Mouse (Mus musculus): ENCODE measurements around the gene Clasp2.

The Clasp2 gene

DNA sequence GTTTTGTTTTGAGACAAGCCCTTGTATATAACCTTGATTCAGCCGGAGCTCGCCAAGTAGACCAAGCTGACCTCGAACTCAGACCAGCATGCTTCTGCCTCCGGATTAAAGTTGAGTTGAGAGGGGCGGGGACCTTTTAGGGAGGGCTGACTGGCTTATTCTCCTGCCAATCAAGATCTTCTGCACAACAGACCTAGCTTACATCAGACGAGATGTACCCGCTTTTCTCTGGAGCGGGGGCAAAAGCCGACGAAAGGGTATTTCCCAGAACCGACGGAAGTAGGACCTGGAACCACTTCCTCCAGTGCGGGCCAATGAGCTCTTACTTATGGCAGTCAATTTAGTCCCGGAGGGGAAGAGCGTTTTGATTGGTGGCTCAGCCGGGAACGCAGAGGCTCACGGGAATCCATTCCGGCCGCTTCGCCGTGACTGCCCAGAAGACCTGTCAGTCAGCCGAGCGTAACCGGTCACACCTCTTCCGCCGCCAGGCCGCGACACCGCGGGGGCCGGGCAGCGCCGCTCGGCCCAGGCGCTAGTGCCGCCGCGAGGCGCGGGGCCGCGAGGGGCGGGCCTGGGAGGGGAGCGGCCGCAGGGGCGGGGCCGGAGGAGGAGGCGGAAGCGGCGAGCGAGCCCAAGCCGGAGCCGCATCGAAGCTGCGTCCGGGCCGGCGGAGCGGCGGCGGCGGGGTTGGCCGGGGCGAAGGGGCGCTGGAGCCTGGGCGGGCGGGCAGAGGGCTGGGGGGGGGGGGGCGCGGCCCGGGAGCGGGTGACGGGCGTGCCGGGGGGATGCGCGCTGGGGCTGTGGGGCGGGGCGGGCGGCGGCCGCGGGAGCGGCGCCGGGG lies 189.5 kb downstream of the Clasp2 start, which contains the start of gene Ubp1:
TSS of gene Ubp1 (plus strand) at position 401 of the 841 bp plus-strand sequence.
- DNase-seq (ENCODE audit: extremely low read depth, insufficient read length, low spot score), result peak; percentile 98

DNA sequence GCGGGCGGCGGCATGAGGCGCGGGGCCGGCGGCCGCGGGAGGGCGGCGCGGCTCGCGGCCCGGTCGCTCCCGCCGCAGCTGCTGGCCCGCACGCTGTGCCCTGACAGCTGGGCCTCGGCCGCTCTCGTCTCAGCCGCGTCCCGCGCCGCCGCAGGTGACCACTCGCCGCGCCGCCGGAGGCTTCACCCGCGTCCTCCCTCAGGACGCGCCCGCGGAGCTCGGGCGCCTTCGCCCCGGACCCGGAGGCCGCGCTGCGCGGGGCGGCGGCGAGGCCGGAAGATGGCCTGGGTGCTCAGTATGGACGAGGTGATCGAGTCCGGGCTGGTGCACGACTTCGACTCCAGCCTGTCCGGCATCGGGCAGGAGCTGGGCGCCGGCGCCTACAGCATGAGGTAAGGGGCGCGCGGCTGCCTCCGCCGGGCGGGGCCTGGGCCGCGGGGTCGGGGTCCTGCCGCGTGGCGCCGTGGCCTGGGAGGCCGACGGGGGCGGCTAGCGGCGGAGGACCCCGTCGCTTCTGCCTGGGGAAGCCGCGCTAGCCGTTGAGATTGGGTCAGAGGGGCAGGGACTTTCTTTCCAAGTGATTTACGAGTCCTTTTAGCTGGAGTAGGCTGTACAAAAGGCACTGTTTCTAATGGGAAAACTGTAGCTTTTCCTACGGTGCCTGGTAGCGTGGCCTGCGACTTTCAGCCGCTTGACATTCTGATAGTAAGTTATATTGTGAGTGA lies 190.3 kb downstream of the Clasp2 start:
- peak; percentile 42 for DNase-seq (ENCODE audit: extremely low read depth, insufficient read length, low spot score)

GRCm38 (mm10) chr9:113932100-113932470 lies 190.8 kb downstream of the Clasp2 start:
- DNase-seq (ENCODE audit: extremely low read depth, insufficient read length, low spot score), result no peak

DNA sequence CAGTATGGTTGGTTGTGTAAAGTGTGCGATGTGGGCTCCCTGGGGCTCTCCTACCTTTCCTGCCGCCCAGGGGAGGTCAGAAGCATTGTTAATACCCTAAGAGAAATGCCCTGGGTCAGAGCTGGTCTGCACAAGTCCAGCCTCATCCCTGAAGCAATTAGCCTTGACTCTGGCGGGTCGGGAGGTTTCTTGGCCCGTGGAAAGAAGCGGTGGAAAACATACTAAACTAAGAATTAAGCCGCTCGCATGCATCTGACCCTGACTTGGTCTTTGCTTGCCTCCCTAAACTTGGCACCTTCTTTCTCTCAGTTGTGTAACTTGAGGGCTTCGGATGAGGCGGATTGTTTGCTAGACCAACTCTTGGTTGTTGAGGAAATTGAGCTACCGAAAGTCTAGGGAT lies 191.2 kb downstream of the Clasp2 start:
- DNase-seq (ENCODE audit: extremely low read depth, insufficient read length, low spot score), result no peak

- DNase-seq (ENCODE audit: extremely low read depth, insufficient read length, low spot score), result no peak
Observed at GRCm38 (mm10) chr9:113935638-113936037, 194.4 kb downstream of the Clasp2 start.

- DNase-seq (ENCODE audit: extremely low read depth, insufficient read length, low spot score), result no peak
Observed at GRCm38 (mm10) chr9:113939063-113939850, 198.0 kb downstream of the Clasp2 start.

- no peak for DNase-seq (ENCODE audit: extremely low read depth, insufficient read length, low spot score)
Observed at GRCm38 (mm10) chr9:113941103-113941805, 200.0 kb downstream of the Clasp2 start.

DNA sequence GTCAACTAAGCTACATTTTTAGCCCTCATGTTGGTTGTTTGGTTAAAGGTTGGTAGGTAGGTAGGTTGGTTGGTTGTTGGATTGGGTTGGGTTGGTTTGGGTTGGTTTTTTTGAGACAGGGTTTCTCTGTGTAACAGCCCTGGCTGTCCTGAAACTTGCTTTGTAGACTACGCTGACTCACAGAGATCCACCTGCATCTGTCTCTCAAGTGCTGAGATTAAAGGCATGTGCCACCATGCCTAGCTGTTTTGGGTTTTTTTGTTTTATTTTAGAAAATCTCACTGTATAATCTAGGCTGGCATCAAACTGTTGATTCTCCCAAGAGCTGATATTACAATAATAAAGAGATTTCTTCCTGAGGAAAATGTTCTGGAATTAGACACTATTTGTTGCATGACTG lies 202.1 kb downstream of the Clasp2 start:
- DNase-seq (ENCODE audit: extremely low read depth, insufficient read length, low spot score), result no peak

- DNase-seq (ENCODE audit: extremely low read depth, insufficient read length, low spot score), result no peak
Observed at GRCm38 (mm10) chr9:113947216-113947615, 205.9 kb downstream of the Clasp2 start.

DNA sequence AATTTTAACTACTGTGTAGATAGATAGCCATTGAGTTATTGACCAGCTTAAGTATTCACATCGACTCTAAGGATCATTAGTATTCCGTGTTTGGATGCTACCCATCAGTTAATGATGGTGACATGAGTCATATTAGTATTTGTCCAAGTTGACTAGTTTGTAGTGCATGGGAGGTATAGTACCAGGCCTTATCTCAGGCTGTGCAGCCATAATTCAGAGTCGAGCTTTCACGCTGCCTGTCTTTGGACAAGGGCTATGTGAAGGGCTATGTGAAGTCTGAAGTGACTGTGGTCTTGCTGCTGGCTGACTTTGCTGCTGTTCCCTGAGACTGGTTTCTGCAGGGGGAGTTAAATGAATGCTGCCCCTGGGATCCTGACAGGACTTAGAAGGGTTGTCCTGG lies 216.5 kb downstream of the Clasp2 start:
- no peak for DNase-seq (ENCODE audit: extremely low read depth, insufficient read length, low spot score)

DNA sequence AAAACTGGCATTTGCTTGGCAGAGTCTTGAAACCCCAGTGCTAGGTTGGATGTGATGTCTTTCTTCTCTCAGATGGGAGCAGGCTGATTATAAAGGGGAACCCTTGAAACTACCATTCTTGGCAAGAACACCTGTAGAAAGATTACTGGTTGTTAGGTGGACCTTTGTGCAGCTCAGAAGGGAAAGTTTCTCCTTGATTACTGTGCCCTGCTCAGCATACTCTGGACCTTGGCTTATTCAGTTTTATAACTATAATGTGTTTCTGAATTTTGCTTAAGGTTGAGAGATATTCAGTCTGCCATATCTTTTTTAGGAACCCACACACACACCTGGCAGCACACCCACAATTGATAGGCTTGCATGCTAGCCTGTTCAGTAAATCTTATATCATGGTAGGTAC lies 222.4 kb downstream of the Clasp2 start:
- DNase-seq (ENCODE audit: extremely low read depth, insufficient read length, low spot score), result no peak

DNA sequence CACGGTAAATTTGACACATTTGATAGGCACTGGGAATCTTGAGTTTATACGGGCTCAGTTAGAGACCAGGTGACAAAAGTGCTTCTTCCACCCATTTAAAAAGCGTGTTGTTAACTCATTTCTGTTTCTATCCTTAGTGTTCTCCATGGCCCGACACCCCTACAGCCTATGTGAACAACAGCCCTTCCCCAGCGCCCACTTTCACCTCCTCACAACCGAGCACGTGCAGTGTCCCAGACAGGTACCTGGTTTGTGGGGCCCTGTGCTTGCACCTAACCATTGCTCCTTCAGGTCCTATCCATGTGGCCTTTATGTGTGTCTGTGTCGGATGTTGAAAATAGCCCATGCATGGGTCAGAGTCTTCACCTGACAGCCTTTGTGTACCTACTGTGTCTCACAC lies 223.1 kb downstream of the Clasp2 start:
- DNase-seq (ENCODE audit: extremely low read depth, insufficient read length, low spot score), result no peak

- DNase-seq (ENCODE audit: extremely low read depth, insufficient read length, low spot score), result no peak
Observed at GRCm38 (mm10) chr9:113966838-113967237, 225.6 kb downstream of the Clasp2 start.

DNA sequence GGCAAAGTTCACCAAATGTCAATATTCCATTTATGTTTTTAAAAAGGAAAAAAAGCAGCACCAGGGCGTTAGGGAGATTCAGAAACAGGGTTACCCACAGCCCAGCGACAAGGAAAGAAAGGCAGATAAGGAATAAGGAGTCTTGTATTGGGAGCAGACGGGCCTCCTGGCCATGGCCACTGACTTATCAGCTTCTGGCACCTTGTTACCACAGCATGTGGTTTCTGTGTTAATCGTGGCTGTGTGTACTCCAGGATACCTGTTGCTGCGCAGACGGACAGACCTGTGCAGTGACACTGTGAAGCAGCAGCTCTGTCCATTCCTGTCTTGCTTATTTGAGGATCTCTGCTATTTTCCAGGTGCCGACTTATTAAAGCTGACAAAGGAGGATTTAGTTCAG lies 227.7 kb downstream of the Clasp2 start:
- DNase-seq (ENCODE audit: extremely low read depth, insufficient read length, low spot score), result no peak

Measured in 3134 (cell line).